Comparison of ENCODE assay signal across 18 mouse cellular contexts in the genomic region with DNA sequence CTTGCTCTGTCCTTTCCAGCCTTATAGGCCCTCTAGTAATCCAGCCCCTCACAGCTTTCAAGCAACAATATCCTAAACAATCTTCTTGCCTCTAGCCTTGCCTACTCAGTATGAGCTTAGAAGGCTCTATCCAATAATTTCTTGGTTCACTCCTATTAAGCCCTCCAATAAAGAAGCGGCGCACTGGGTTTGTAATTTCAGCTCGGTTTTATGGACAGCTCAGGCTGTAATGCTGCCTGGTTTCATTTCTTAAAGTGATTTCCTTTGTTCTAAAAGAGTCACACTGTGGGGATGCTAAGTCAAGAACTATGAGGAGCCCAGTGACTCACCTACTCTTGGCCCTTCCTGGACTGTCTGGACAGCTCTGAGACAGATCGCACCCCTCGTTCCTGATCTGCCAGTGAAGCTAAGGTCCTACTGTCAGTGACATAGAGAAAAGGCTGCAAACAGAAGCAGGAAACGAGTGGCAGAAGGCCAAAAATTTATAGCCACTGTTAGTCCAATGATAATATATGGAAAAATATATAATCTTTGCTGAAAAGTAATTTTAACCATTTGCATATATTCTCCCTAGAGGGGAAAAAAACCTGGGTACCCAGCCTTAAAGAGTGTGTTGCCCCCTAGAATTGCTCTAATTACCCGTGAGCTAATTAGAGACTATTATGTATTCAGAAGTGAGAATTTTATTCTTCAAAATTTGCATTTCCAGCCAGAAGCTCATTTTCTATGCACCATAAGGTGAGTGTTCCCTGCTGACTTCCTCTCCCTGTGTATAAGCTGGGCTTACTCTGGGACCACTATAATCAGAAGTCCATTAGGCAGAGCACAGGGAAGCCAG.
DNase-seq lines count a peak whose midpoint lies in the region; ATAC-seq lines count a peak whose summit lies in the region.
"Had no signal": no experiment of that assay in that cellular context is flagged by ENCODE, and none has a peak within 500 bp of the region (broad histone marks: within the 10 kb centered on the region; RNA-seq: fewer than 3 reads in every experiment).

No protein-coding gene starts in this region.

- H3K27me3 ChIP-seq in forebrain, embryonic 14.5 days (replicated peaks; ENCODE audit: control insufficient read depth, insufficient read depth, low read length), result no peaks in the 10 kb centered on the region
- H3K27me3 ChIP-seq in forebrain, embryonic 10.5 days (ENCODE audit: poor library complexity, severe bottlenecking), result no peaks in the 10 kb centered on the region
- no peaks in the 10 kb centered on the region for H3K27me3 ChIP-seq in midbrain, embryonic 13.5 days
- no peaks in the 10 kb centered on the region for H3K27me3 ChIP-seq in midbrain, embryonic 16.5 days (ENCODE audit: control insufficient read depth, insufficient read depth, low read depth, low read length)
- no peaks in the 10 kb centered on the region for H3K27me3 ChIP-seq in hindbrain, embryonic 14.5 days (ENCODE audit: control insufficient read depth, insufficient read depth, low read length)
- H3K27me3 ChIP-seq: heart, embryonic 15.5 days; midbrain, embryonic 12.5 days; Patski had no signal

- no peaks in the 10 kb centered on the region for H3K36me3 ChIP-seq in forebrain, embryonic 14.5 days (ENCODE audit: control insufficient read depth, insufficient read depth, low read length)
- no peaks in the 10 kb centered on the region for H3K36me3 ChIP-seq in forebrain, embryonic 10.5 days (replicated peaks)
- H3K36me3 ChIP-seq in midbrain, embryonic 13.5 days, result no peaks in the 10 kb centered on the region
- H3K36me3 ChIP-seq in midbrain, embryonic 16.5 days (ENCODE audit: control insufficient read depth, insufficient read depth, low read length), result no peaks in the 10 kb centered on the region
- no peaks in the 10 kb centered on the region for H3K36me3 ChIP-seq in hindbrain, embryonic 14.5 days (replicated peaks; ENCODE audit: control insufficient read depth, insufficient read depth)
- H3K36me3 ChIP-seq: heart, embryonic 15.5 days; midbrain, embryonic 12.5 days had no signal

- no peak overlapping the region for H3K4me2 ChIP-seq in forebrain, embryonic 14.5 days (ENCODE audit: low read length)
- no peak overlapping the region for H3K4me2 ChIP-seq in midbrain, embryonic 13.5 days (replicated peaks)
- no peak overlapping the region for H3K4me2 ChIP-seq in midbrain, embryonic 16.5 days (ENCODE audit: low read length)
- H3K4me2 ChIP-seq in hindbrain, embryonic 14.5 days (replicated peaks), result no peak overlapping the region
- H3K4me2 ChIP-seq: heart, embryonic 15.5 days; midbrain, embryonic 12.5 days had no signal

- no peak overlapping the region for H3K4me3 ChIP-seq in forebrain, embryonic 14.5 days (ENCODE audit: low read depth, low read length)
- no peak overlapping the region for H3K4me3 ChIP-seq in forebrain, embryonic 10.5 days
- H3K4me3 ChIP-seq in midbrain, embryonic 13.5 days (replicated peaks), result no peak overlapping the region
- H3K4me3 ChIP-seq in midbrain, embryonic 16.5 days (ENCODE audit: low read depth, low read length), result no peak overlapping the region
- no peak overlapping the region for H3K4me3 ChIP-seq in hindbrain, embryonic 14.5 days (replicated peaks; ENCODE audit: low read length)
- H3K4me3 ChIP-seq: heart, embryonic 15.5 days; midbrain, embryonic 12.5 days had no signal

- H3K9ac ChIP-seq in forebrain, embryonic 14.5 days (ENCODE audit: low read length), result no peak overlapping the region
- H3K9ac ChIP-seq in midbrain, embryonic 13.5 days (replicated peaks), result no peak overlapping the region
- no peak overlapping the region for H3K9ac ChIP-seq in midbrain, embryonic 16.5 days (ENCODE audit: low read depth, low read length)
- H3K9ac ChIP-seq in hindbrain, embryonic 14.5 days, result no peak overlapping the region
- H3K9ac ChIP-seq: heart, embryonic 15.5 days; midbrain, embryonic 12.5 days had no signal

- H3K27ac ChIP-seq in forebrain, embryonic 14.5 days (ENCODE audit: low read depth, low read length), result no peak overlapping the region
- no peak overlapping the region for H3K27ac ChIP-seq in forebrain, embryonic 10.5 days
- no peak overlapping the region for H3K27ac ChIP-seq in midbrain, embryonic 13.5 days
- no peak overlapping the region for H3K27ac ChIP-seq in midbrain, embryonic 16.5 days (ENCODE audit: low read length)
- H3K27ac ChIP-seq in hindbrain, embryonic 14.5 days, result 0 out of 2 replicates have a peak overlapping the region, but pooled peaks have one; percentile 33
- H3K27ac ChIP-seq: heart, embryonic 15.5 days; midbrain, embryonic 12.5 days had no signal

- 67% methylated on average over 7 of the region's 7 CpGs for WGBS in forebrain, embryonic 14.5 days
- 87% methylated on average over 7 of the region's 7 CpGs for WGBS in forebrain, embryonic 10.5 days
- WGBS in midbrain, embryonic 13.5 days, result 84% methylated on average over 7 of the region's 7 CpGs
- WGBS in midbrain, embryonic 16.5 days, result 80% methylated on average over 7 of the region's 7 CpGs
- 70% methylated on average over 7 of the region's 7 CpGs for WGBS in hindbrain, embryonic 14.5 days

- no peaks in the 10 kb centered on the region for H3K4me1 ChIP-seq in forebrain, embryonic 14.5 days (ENCODE audit: control insufficient read depth, insufficient read depth, low read length)
- H3K4me1 ChIP-seq in forebrain, embryonic 10.5 days, result no peaks in the 10 kb centered on the region
- no peaks in the 10 kb centered on the region for H3K4me1 ChIP-seq in midbrain, embryonic 13.5 days (replicated peaks)
- H3K4me1 ChIP-seq in midbrain, embryonic 16.5 days (ENCODE audit: control insufficient read depth, insufficient read depth, low read length), result no peaks in the 10 kb centered on the region
- H3K4me1 ChIP-seq in hindbrain, embryonic 14.5 days (replicated peaks; ENCODE audit: control insufficient read depth, insufficient read depth, low read length), result no peaks in the 10 kb centered on the region
- H3K4me1 ChIP-seq: heart, embryonic 15.5 days; midbrain, embryonic 12.5 days had no signal

- no peaks in the 10 kb centered on the region for H3K9me3 ChIP-seq in forebrain, embryonic 14.5 days (replicated peaks; ENCODE audit: control insufficient read depth, low read length)
- H3K9me3 ChIP-seq in forebrain, embryonic 10.5 days, result no peaks in the 10 kb centered on the region
- no peaks in the 10 kb centered on the region for H3K9me3 ChIP-seq in midbrain, embryonic 13.5 days
- H3K9me3 ChIP-seq in midbrain, embryonic 16.5 days (replicated peaks; ENCODE audit: control insufficient read depth, low read length, poor library complexity, severe bottlenecking), result no peaks in the 10 kb centered on the region
- H3K9me3 ChIP-seq in hindbrain, embryonic 14.5 days (ENCODE audit: control insufficient read depth, low read length), result no peaks in the 10 kb centered on the region
- H3K9me3 ChIP-seq: heart, embryonic 15.5 days; midbrain, embryonic 12.5 days had no signal

- peak; percentile 42 for DNase-seq in forebrain, embryonic 14.5 days (ENCODE audit: low spot score)
- no peak for DNase-seq in forebrain, embryonic 10.5 days (ENCODE audit: extremely low spot score, low spot score)
- DNase-seq in hindbrain, embryonic 14.5 days (ENCODE audit: low spot score), result no peak
- DNase-seq in layer of hippocampus, postnatal 25 days (ENCODE audit: extremely low spot score in 1 of 2, low spot score in 1 of 2), result no peak
- DNase-seq in lung, postnatal 14 days, result no peak
- DNase-seq: embryo, embryonic 11 days; heart, postnatal 36 days; kidney, adult 2 months; kidney, postnatal 10 days; layer of hippocampus, postnatal 36 days; lung, postnatal 10 days; right cerebral cortex, postnatal 14 days had no signal

- ATAC-seq in forebrain, embryonic 14.5 days, result peak; percentile 55; the same call in 1 of the 2 replicates
- peak; percentile 37; the same call in 1 of the 2 replicates for ATAC-seq in midbrain, embryonic 13.5 days
- ATAC-seq in midbrain, embryonic 16.5 days, result no peak
- ATAC-seq in hindbrain, embryonic 14.5 days (ENCODE audit: low FRiP score), result peak; percentile 47
- ATAC-seq: CD4-positive, CD25-positive, alpha-beta regulatory T cell, adult 4 months; Patski had no signal
